Mouse (Mus musculus) kidney, adult 11 months (tissue): ENCODE measurements around the gene Camsap2.
A peak's percentile ranks its signal among the peaks of the same experiment; 100 is the strongest.

Source experiments
- DNase-seq: peaks from one replicate; pipeline ENCODE4 v3.0.0; 2022

The Camsap2 gene

GRCm38 (mm10) chr1:136255174-136255573 is 90.7 kb downstream of the Camsap2 start:
- no peak for DNase-seq

GRCm38 (mm10) chr1:136254503-136255065 is 91.3 kb downstream of the Camsap2 start:
- no peak for DNase-seq

GRCm38 (mm10) chr1:136253472-136253871 is 92.4 kb downstream of the Camsap2 start:
- no peak for DNase-seq

GRCm38 (mm10) chr1:136249662-136250061 is 96.2 kb downstream of the Camsap2 start:
- no peak for DNase-seq

GRCm38 (mm10) chr1:136247393-136247792 is 98.5 kb downstream of the Camsap2 start:
- DNase-seq, result no peak

- no peak for DNase-seq
Observed at GRCm38 (mm10) chr1:136244469-136244868, 101.4 kb downstream of the Camsap2 start.

- DNase-seq, result no peak
Observed at GRCm38 (mm10) chr1:136241801-136242200, 104.1 kb downstream of the Camsap2 start.

GRCm38 (mm10) chr1:136238495-136238894 is 107.4 kb downstream of the Camsap2 start:
- DNase-seq, result no peak

- DNase-seq, result no peak
Observed at GRCm38 (mm10) chr1:136234595-136235092, 111.3 kb downstream of the Camsap2 start.

GRCm38 (mm10) chr1:136233892-136234594 is 111.9 kb downstream of the Camsap2 start, which contains the start of gene Inava:
Gene Inava (minus strand): TSS chr1:136234264.
- no peak for DNase-seq

- no peak for DNase-seq
Observed at GRCm38 (mm10) chr1:136232986-136233790, 112.7 kb downstream of the Camsap2 start.

- DNase-seq, result no peak
Observed at GRCm38 (mm10) chr1:136232285-136232926, 113.5 kb downstream of the Camsap2 start.

GRCm38 (mm10) chr1:136231596-136231995 is 114.3 kb downstream of the Camsap2 start:
- no peak for DNase-seq

GRCm38 (mm10) chr1:136230201-136230600 is 115.7 kb downstream of the Camsap2 start:
- peak; percentile 80 for DNase-seq

GRCm38 (mm10) chr1:136229040-136229373 is 116.9 kb downstream of the Camsap2 start:
- DNase-seq, result peak; percentile 79

GRCm38 (mm10) chr1:136228328-136229039 is 117.4 kb downstream of the Camsap2 start:
- DNase-seq, result peak; percentile 81

GRCm38 (mm10) chr1:136227870-136228269 is 118.0 kb downstream of the Camsap2 start:
- DNase-seq, result peak; percentile 90

- DNase-seq, result no peak
Observed at GRCm38 (mm10) chr1:136226626-136227025, 119.3 kb downstream of the Camsap2 start.

- no peak for DNase-seq
Observed at GRCm38 (mm10) chr1:136225846-136226245, 120.1 kb downstream of the Camsap2 start.

- no peak for DNase-seq
Observed at GRCm38 (mm10) chr1:136223758-136224342, 122.1 kb downstream of the Camsap2 start.

- DNase-seq, result no peak
Observed at GRCm38 (mm10) chr1:136222386-136222785, 123.5 kb downstream of the Camsap2 start.
